Mouse (Mus musculus) cerebellum, postnatal 14 days (tissue): ENCODE measurements around the gene Syne4.

ENCODE experiments used
- DNase-seq, 2 experiments: peaks; one replicate each; pipeline ENCODE4 v3.0.0; 2021; ENCODE audit warnings: mixed read lengths in 2 of 2

Syne4 gene

GRCm38 (mm10) chr7:30332622-30333259 is 18.1 kb downstream of the Syne4 start:
- DNase-seq = peak in 1 of 2 experiments; percentile 36

- peak; percentile 93 to 95 for DNase-seq
Observed at GRCm38 (mm10) chr7:30333436-30333835, 18.8 kb downstream of the Syne4 start.

- peak; percentile 61 to 71 for DNase-seq
Observed at GRCm38 (mm10) chr7:30334563-30334962, 20.0 kb downstream of the Syne4 start.

GRCm38 (mm10) chr7:30335688-30336087 is 21.1 kb downstream of the Syne4 start:
- peak; percentile 75 to 78 for DNase-seq

- peak; percentile 96 to 99 for DNase-seq
Observed at GRCm38 (mm10) chr7:30336384-30336783, 21.8 kb downstream of the Syne4 start.

- DNase-seq = peak; percentile 88 to 90
Observed at GRCm38 (mm10) chr7:30339432-30340109, 25.0 kb downstream of the Syne4 start.

GRCm38 (mm10) chr7:30346635-30347379 is 32.2 kb downstream of the Syne4 start:
- peak in 1 of 2 experiments; percentile 28 for DNase-seq

GRCm38 (mm10) chr7:30347828-30348227 is 33.2 kb downstream of the Syne4 start:
- peak; percentile 88 for DNase-seq

- DNase-seq = peak; percentile 85 to 91
Observed at GRCm38 (mm10) chr7:30353279-30353822, 38.7 kb downstream of the Syne4 start.

- no peak for DNase-seq
Observed at GRCm38 (mm10) chr7:30354059-30354458, 39.5 kb downstream of the Syne4 start.

- DNase-seq = no peak
Observed at GRCm38 (mm10) chr7:30358378-30359186, 44.0 kb downstream of the Syne4 start.

- peak in 1 of 2 experiments; percentile 35 for DNase-seq
Observed at GRCm38 (mm10) chr7:30359276-30359865, 44.8 kb downstream of the Syne4 start.

GRCm38 (mm10) chr7:30360028-30360427 is 45.4 kb downstream of the Syne4 start:
- no peak for DNase-seq

GRCm38 (mm10) chr7:30362652-30363343 is 48.2 kb downstream of the Syne4 start, which contains the start of gene Lrfn3:
Lrfn3 (minus strand) TSS chr7:30362772.
- peak; percentile 83 to 86 for DNase-seq

- DNase-seq = peak in 1 of 2 experiments; percentile 32
Observed at GRCm38 (mm10) chr7:30363344-30363738, 48.7 kb downstream of the Syne4 start.

GRCm38 (mm10) chr7:30367466-30367865 is 52.9 kb downstream of the Syne4 start:
- DNase-seq = no peak
